Mouse (Mus musculus): ENCODE data around the gene Dbndd2.

The Dbndd2 gene

GRCm38 (mm10) chr2:164542598-164542997 is 56.7 kb downstream of the Dbndd2 start:
- peak; percentile 30 for DNase-seq
